Mouse (Mus musculus) kidney, postnatal 4 days (tissue): Measurements from ENCODE around the gene Mindy4.

Experiments used
- DNase-seq, 2 experiments: peaks; one replicate each; pipeline ENCODE4 v3.0.0; 2021; ENCODE audit warnings: mixed read lengths in 2 of 2

The Mindy4 gene

DNA sequence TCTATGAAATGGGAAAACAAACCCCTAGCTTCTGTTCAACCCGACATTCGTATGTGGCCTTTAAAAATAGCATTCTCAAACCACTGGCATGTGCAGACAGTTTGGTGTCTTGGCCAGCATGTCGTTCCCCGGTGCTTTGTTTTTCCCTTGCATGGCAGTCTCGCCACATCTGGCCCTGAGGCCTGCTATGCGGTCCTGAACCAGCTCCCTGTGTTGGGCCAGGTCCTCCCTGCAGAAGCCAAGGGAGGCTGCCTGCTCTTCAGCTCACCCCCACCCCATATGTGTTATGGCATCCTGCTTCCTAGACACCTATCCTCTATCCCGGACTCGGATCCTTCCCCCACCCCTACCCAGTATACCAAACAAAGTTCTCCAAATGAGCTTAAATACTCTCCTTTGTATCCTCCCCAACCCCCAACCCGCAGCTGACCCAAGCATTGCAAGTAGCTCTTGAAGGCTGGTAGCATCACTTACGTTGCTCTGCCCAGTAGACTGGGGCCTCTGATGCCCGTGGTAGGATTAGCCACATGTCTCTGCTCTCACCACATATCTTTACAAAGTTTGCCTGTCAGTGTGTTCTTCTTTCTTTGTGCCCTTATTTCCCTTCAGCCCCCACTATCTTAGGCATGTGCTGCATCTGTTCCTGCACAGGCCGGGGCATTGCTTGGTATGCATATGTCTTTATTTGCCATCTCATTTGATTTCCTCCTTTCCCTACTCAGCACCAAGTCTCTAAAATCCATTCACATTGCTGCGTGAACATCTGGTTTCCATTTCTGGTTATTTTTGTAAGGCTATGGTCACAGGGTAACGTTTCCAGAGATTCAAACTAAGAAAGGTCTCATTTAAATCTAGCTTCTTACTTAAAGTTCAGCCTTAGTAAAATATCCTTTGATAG lies 55.5 kb downstream of the Mindy4 start:
- no peak for DNase-seq

- no peak for DNase-seq
Observed at GRCm38 (mm10) chr6:55262161-55262560, 59.0 kb downstream of the Mindy4 start.

GRCm38 (mm10) chr6:55263490-55264046 lies 60.4 kb downstream of the Mindy4 start:
- DNase-seq, result no peak

DNA sequence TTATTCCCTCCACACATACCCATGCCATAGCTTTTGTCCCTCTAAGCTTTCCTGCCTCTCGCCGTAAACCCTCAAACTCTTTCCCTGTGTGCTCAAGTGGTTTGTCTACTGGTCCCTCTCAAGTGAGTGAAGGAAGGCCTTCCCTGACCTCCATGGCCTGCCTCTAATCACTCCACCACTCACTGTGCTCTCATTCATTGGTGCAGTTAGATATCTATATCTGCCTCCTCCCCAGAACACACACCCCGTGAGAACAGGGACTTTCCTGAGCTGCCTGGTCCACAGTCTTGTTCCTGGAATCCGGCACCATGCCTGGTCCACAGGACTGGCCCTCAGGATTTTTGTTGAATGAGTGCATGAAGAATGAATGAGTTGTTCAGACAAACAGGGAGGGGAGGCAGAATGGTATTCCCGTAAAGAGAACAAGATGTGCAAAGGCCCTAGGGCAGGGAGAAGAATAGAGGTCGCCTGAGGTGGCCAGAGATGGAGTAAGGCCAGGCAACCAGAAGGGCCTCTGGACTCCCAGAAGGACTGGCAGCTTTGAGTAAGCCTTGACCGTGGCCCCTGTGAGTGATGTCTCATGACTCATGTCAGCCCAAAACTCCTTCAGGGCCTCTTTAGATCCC lies 61.7 kb downstream of the Mindy4 start:
- no peak for DNase-seq

- DNase-seq, result no peak
Observed at GRCm38 (mm10) chr6:55272952-55273351, 69.8 kb downstream of the Mindy4 start.

DNA sequence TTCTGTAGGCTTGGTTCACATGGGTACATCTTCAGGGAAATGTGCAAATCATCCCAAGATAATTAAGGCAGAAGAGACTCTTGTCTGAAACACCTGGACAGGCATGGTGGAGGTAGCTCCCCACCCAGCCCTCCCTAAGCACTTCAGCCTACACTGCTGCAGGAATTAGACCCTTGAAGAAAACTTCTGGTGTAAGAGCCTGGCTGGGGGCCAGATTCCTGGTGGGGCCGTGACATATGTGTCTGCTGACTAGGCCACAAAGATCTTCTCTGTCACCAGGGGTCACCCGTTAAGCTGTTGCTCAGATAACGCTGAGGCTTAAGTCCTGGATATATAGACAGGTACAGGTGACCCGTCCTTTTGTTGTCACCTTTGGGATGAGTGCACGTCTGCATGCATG lies 70.3 kb downstream of the Mindy4 start:
- DNase-seq, result no peak

DNA sequence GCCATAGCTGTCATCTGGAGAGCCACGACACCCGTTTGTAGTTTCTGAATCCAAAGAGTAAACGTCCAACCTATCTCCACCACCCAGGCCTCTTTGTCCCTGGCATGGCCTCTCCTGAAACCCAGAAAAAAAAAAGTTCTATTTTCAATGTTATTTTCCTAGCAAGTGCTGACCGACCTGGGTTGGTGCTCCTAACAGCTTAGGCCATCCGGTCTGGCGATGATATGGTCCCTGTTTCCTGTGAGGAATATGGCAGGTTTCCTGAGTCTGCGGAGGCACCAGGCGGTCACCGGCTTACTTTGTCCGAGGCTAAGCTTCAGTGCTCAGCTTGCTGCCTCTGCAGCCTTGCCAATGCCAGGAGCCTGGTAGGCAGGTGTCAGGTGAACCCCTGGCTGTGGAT lies 71.8 kb downstream of the Mindy4 start:
- DNase-seq, result peak; percentile 17 to 40

DNA sequence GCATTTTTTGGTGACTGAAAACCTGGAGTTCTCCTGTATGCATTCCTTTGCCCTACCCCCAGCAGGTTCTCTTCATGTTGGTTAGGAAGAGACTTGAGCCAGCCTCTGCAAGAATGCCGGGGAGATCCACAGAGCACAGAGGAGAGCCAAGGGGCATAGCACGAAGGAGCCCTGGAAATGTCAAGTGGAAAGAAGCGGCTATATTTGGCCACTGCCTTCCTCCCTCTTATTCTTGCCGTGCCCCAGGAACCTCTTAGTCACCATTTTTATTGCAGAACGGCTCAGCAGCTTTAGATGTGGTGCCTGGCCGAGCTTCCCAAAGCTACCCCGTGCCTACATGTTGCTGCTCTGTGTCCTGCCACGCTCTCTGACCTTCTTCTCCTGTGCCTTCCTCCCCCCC lies 72.6 kb downstream of the Mindy4 start:
- DNase-seq, result no peak

DNA sequence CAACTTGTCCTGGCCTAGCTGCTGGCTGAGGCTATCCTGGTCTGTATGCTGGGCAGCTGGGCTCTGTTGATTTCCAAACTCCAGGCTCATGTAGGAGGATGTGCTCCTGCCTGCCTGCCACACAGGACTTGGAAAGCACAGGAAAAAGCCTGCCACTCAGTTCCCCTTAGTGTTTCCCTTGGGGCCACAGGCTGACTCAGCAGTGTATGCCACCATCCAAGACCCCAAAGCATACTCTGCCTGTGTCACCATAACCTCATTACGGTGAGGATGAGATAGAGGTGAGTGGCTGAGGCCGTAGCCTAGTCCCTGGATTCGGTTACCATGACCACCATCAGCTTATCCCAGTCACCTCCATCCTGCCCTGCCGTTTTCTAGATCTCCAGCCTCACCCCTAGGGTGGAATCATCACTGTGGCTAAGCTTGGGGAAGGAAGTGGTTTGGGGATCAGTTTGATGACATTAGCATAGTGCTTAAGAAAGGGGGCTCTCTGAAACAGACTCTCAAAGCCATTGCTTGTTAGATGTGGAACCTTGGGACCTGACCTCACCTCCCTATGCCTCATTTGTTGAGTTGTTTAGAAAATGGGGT lies 73.6 kb downstream of the Mindy4 start:
- no peak for DNase-seq

DNA sequence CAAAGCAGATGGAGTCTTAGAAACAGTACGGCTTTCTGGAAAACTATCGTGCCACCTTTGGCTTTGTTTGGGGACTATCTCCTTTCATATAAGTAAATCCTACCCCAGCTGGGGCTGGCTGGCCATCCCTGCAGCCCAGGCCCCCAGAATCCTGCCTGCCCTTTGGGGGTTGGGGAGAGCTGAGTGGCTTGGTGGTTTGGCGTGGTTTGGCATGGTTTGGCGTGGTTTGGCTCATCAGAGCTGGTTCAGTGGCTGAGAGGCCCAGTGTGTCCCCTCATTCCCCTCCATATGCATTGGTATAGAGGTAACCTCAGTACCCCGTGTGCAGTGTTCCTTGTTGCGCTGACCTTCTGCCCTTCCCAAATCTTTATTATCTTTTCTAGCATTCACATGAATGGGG lies 74.9 kb downstream of the Mindy4 start:
- DNase-seq, result no peak

DNA sequence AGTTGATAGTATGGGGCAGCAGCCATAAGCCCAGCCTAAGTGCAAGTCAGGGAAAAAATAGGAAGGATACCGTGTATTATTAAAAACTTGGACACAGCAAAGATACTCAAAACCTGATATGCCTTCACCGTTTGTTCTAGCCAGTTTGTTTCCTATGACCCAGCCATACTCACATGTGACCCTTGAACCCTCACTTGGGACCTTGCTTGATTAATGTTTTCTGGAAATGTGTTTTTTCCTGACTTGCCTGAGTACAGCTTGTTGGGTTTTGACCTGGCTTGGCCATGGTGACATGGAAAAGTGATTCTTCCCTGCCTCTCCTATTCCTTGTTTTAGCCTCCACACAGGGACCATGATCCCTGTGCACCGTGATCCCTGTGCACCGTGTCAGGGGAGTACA lies 75.3 kb downstream of the Mindy4 start:
- DNase-seq, result no peak

DNA sequence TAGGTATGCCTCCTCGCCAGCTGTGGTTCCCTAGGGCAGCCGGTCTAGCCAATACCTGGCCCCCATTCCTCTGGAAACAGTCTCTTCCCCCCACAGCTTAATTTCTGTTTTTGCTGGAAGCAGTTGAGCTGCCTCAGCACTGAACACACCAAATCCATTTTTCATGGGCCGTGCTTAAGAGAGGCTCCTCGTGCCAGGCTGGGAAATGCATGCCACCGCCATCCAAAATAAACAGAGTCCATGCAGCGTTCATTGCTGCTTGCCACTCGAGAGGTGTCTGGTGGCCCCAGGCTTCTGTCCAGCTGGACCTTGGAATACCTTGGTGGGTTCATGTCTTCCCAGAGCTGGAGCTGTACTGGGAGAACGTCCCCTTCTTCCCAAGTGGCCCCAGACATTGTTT lies 77.8 kb downstream of the Mindy4 start:
- no peak for DNase-seq

- no peak for DNase-seq
Observed at GRCm38 (mm10) chr6:55281687-55282086, 78.5 kb downstream of the Mindy4 start.

DNA sequence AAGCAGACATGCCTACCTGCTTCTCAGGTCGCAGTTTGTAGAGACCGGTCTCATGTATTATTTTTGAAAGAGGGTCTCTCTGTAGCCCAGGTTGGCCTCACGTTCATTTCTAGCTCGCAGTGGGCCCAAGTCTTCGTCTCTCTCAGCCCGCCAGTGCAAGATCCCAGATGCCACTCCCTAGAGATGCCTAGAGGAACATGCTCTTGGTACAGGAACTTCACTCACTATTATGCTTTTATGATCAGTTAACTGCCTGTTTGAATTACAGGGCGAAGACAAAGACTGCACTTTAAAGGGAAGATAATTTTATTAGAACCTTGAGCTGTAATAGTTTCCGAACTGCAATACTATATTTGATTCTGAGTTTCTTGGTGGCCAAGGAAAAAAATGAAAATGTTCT lies 79.2 kb downstream of the Mindy4 start:
- DNase-seq, result no peak

GRCm38 (mm10) chr6:55285218-55285617 lies 82.0 kb downstream of the Mindy4 start:
- no peak for DNase-seq

DNA sequence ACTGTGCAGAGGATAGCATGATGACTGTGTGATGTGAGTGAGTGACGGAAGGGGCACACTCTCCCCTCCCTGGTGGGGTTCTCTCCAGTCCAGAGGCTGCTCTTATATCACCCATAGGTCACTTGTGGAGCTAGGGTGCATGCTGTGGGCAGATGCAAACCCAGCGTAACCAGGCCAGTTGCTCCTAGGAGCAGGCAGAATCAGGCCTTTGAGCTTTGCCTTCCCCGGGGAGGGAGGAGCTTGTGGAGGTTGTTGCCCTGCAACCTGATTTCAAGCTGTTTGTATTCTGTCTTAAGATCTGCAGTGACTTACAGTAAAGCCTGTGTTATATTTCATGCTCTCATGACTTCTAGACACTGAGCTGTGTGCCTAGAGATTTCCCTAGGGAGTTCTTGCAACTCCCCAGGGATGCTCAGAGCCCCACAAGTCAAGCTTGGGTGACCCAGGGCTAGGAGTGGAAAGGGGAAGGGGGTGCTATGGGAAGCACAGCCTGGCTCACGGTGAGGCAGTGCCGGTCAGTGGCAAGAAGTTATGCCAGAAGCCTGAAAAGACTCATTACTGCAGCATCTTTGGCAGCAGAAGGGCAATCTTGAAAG lies 84.9 kb downstream of the Mindy4 start:
- peak in 1 of 2 experiments; percentile 39 for DNase-seq

- peak; percentile 45 to 65 for DNase-seq
Observed at GRCm38 (mm10) chr6:55294549-55295131, 91.5 kb downstream of the Mindy4 start.

GRCm38 (mm10) chr6:55295325-55295724 lies 92.1 kb downstream of the Mindy4 start:
- DNase-seq, result no peak

DNA sequence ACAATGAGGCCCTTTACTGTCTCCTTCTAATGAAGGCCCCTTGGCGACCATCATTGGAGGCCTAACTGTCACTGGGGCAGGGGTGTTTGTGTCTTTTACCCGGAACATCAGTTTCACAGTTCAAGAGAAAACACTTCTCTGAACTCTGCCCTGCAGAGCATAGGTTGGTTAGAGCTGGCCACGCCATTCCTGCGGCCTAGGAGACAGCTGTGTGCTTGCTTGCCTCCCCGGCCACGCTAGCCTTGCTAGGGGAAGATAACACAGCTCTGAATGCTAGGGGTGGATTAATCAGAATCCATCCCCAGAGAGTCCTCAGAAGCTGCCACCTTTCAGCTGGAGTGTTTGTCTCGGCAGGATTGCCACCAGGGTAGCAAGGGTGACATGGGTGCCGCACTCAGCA lies 96.3 kb downstream of the Mindy4 start:
- DNase-seq, result no peak

- DNase-seq, result no peak
Observed at GRCm38 (mm10) chr6:55299917-55300316, 96.7 kb downstream of the Mindy4 start.

- DNase-seq, result no peak
Observed at GRCm38 (mm10) chr6:55300704-55301103, 97.5 kb downstream of the Mindy4 start.

DNA sequence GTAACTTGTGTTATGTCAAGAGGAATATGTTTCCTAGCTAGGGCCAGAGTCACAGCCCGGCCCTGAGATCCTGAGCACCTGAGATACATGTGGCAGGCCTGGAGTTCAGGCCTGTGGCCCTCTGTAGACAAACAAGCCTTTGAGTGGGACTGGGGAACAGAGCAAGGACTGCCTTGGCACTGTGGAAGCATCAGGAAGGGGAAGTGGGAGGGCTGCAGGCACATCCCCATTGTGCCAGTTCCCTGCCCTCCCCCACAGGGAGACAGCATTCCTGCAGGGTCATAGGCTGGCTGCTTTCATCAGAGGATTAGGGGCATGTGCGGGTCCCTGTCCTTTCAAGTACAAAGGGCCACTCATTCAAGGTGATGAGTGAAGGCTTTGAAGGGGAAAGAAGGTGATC lies 107.0 kb downstream of the Mindy4 start:
- DNase-seq, result no peak

DNA sequence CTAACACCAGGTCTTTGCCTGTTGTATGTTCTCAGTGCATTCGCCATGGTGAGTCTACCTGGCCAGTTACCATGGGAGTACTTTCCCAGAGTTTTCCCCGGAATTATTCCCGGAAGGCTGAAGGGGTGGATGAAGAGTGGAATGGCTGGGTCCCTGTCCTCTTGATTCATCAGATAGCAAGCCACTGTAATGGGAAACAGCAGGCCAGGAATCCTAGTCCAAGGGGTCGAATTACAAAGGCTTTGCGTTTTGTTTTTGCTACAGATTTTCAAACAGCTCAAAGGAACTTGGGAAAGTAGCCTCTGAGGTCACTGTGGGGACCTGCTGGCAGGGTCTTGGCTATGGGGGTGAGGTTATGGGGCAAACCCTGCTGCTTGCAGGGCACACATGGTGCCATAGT lies 108.8 kb downstream of the Mindy4 start:
- no peak for DNase-seq
